Mouse (Mus musculus) ovary, adult 10 weeks (tissue): ENCODE data around the gene Ddx21. TPM values are rescaled to one million over a fixed set of nuclear protein-coding genes. Genes with fewer than 3 reads are reported as not detected.

Experiments
- polyA plus RNA-seq: library from polyadenylated mRNA; stranded (reverse); fragments of 350-450 nt; fragmentation: Illumina TruSeq; extraction: RNeasy Lipid Tissue Mini Kit (QIAGEN cat#74804); gene quantifications from one replicate; pipeline ENCODE4 v1.2.3, GENCODE M21; 2014

The Ddx21 gene
- 100 TPM for polyA plus RNA-seq

DNA sequence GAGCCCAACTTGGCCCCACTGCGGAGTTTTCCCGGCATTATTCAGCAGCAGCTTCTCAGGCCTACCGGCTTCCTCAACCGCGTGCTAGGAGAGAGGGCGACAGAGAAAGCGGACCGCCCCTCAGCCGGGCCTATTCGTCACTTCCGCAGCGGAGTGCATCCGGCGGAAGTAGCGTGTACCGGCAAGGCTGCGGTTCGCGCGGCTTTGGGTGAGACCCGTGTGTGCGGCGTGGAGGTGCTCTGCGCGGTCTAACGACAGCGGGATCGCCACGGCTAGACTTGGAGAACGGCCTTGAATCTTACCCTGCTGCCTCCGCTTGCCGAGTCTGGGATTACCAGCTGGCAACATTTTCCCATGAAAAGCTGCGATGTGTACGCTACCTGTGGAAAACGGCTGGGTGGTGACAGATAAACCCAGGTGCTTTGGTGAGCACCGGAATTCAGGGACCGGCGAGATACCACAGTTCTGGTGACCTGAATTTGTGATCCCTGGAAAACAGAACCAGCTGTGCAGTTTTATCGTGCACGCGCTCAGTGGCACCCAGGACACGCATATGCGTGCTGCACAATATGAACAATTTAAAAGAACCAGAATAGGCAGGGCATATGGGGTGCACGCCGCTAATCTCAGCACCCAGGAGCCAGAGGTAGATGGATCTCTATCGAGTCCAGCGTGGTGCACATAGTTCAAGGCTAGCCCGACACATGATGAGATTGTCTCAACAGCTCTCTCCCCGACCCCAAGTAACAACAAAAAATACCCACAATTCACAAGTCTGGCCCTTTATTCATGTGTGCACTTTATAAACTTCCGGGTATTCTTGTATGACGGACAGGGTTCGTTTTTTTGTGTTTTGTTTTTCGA, at the start of gene Ddx21:
Gene Ddx21 (minus strand): TSS at position 105 of the 864 bp plus-strand sequence.

GRCm38 (mm10) chr10:62650881-62651810, 49.1 kb upstream of the Ddx21 start, which contains the start of gene Ddx50:
Ddx50 (minus strand) TSS chr10:62651218.

GRCm38 (mm10) chr10:62578338-62579100, 23.6 kb downstream of the Ddx21 start, which contains the start of gene Kif1bp:
Kif1bp (minus strand) TSS chr10:62578457.

Other genes with a start within 250 kb of the Ddx21 start
- 5.1 TPM for gene Hk1, start 222.4 kb downstream of the Ddx21 start, polyA plus RNA-seq
- not detected for gene Hkdc1, start 179.8 kb downstream of the Ddx21 start, polyA plus RNA-seq
- gene 4930507D05Rik, start 152.8 kb downstream of the Ddx21 start, polyA plus RNA-seq = not detected
- gene Supv3l1, start 152.5 kb downstream of the Ddx21 start, polyA plus RNA-seq = 20.8 TPM
- 232 TPM for gene Vps26a, start 115.5 kb downstream of the Ddx21 start, polyA plus RNA-seq
- gene Srgn, start 74.8 kb downstream of the Ddx21 start, polyA plus RNA-seq = 132 TPM
- 30.3 TPM for gene Kif1bp, start 23.8 kb downstream of the Ddx21 start, polyA plus RNA-seq
- gene Ddx50, start 48.9 kb upstream of the Ddx21 start, polyA plus RNA-seq = 241 TPM
- gene Stox1, start 123.8 kb upstream of the Ddx21 start, polyA plus RNA-seq = 4.4 TPM
- gene Ccar1, start 190.0 kb upstream of the Ddx21 start, polyA plus RNA-seq = 192 TPM